Mouse (Mus musculus) forebrain, postnatal 0 days (tissue): ENCODE results near the gene Supt20. TPM values are rescaled to one million over a fixed set of nuclear protein-coding genes. Genes with fewer than 3 reads are reported as not detected.
"Not testable (repeated sequence)": the region's sequence is repeated elsewhere in the genome, so short reads cannot be mapped to it uniquely, and the experiment has no call there.

Experiments
- ATAC-seq: fragments of 200-750 bp; cut with Nextera tagmentation; 2 replicates; pipeline ENCODE4 v1.8.0; 2017; ENCODE audit warnings: mild to moderate bottlenecking, moderate library complexity
- DNase-seq: peaks from one replicate; pipeline ENCODE4 v3.0.0-alpha.2; 2015
- H3K27ac ChIP-seq: fragments of 300-500 bp; sonication (generic); 2 replicates; pipeline ENCODE4 v1.5.1; 2014; ENCODE audit warnings: low read depth, mild to moderate bottlenecking, antibody characterized with exemption, low read length, moderate library complexity, mixed read lengths
- H3K27me3 ChIP-seq: fragments of 300-500 bp; sonication (generic); 2 replicates; pipeline ENCODE4 v1.6.1; 2014; ENCODE audit warnings: mild to moderate bottlenecking, low read length, mixed read lengths; ENCODE audit not compliant: insufficient read depth
- H3K36me3 ChIP-seq: fragments of 300-500 bp; sonication (generic); 2 replicates; pipeline ENCODE4 v1.6.1; 2014; ENCODE audit warnings: mild to moderate bottlenecking, moderate library complexity; ENCODE audit not compliant: insufficient read depth
- H3K4me1 ChIP-seq: fragments of 300-500 bp; sonication (generic); 2 replicates; pipeline ENCODE4 v1.6.1; 2014; ENCODE audit warnings: antibody characterized with exemption; ENCODE audit not compliant: insufficient read depth
- H3K4me2 ChIP-seq: fragments of 300-500 bp; sonication (generic); 2 replicates; pipeline ENCODE4 v1.6.1; 2014; ENCODE audit warnings: low read depth, mild to moderate bottlenecking, moderate library complexity
- H3K4me3 ChIP-seq: fragments of 300-500 bp; sonication (generic); 2 replicates; pipeline ENCODE4 v1.5.1; 2014; ENCODE audit warnings: low read depth, low read length, mixed read lengths
- H3K9ac ChIP-seq: fragments of 300-500 bp; sonication (generic); 2 replicates; pipeline ENCODE4 v1.6.1; 2014; ENCODE audit warnings: mild to moderate bottlenecking
- H3K9me3 ChIP-seq: fragments of 300-500 bp; sonication (generic); 2 replicates; pipeline ENCODE4 v1.6.1; 2016; ENCODE audit warnings: low read length
- CTCF ChIP-seq: sonication (generic); IDR thresholded peaks from 2 replicates; pipeline ENCODE4 v1.5.1; 2016; ENCODE audit warnings: antibody characterized with exemption, control low read depth, low read depth
- WGBS: fragments of 180-500 bp; shearing (Covaris S2); extraction: QIAGEN DNeasy Blood & Tissue Kit; methylation state at CpG from one replicate; pipeline ENCODE4 v1.1.7; 2014; 5-methylcytosine and 5-hydroxymethylcytosine counted together
- polyA plus RNA-seq: library from polyadenylated mRNA; unstranded; fragments of >200 nt; fragmentation: Nextera tagmentation; extraction: Ambion mirVana; gene quantifications from 2 replicates; pipeline ENCODE4 v1.2.1, GENCODE M21; 2015
- total RNA-seq: library from RNA; depleted of rRNA; stranded (reverse); fragments of >200 nt; gene quantifications from 2 replicates; pipeline ENCODE4 v1.2.3, GENCODE M21; 2014

Supt20 gene
- total and polyA plus RNA-seq, 2 experiments from 2014 or later: 50.7 to 53.1 TPM

GRCm38 (mm10) chr3:54676818-54677217 is 15.8 kb upstream of the Supt20 start:
- Histone ChIP-seq H3K9ac (no peak overlapping the region), H3K27ac (no peak overlapping the region), H3K4me1 (0 out of 2 replicates have a peak, but pooled peaks cover 3% of the 10 kb centered on the region), H3K36me3 (no peaks in the 10 kb centered on the region), H3K9me3 (no peaks in the 10 kb centered on the region), H3K4me2 (no peak overlapping the region), H3K27me3 (no peaks in the 10 kb centered on the region), H3K4me3 (no peak overlapping the region)
- WGBS: 66% methylated on average over 2 of the region's 2 CpGs
- ATAC-seq (peak; percentile 61), DNase-seq (peak; percentile 63)
- TF ChIP-seq CTCF: no peak

- WGBS: 75% methylated on average over 6 of the region's 6 CpGs
- no peak for DNase-seq
- Histone ChIP-seq H3K4me2 (no peak overlapping the region), H3K9ac (no peak overlapping the region), H3K36me3 (no peaks in the 10 kb centered on the region), H3K4me3 (no peak overlapping the region), H3K27ac (no peak overlapping the region), H3K27me3 (no peaks in the 10 kb centered on the region), H3K9me3 (no peaks in the 10 kb centered on the region), H3K4me1 (no peaks in the 10 kb centered on the region)
- no peak for TF ChIP-seq CTCF
- ATAC-seq: no peak
These were observed 11.1 kb upstream of the Supt20 start for GRCm38 (mm10) chr3:54681310-54682204.

- Histone ChIP-seq H3K9ac (no peak overlapping the region), H3K27ac (no peak overlapping the region), H3K4me1 (no peaks in the 10 kb centered on the region), H3K27me3 (no peaks in the 10 kb centered on the region), H3K36me3 (no peaks in the 10 kb centered on the region), H3K4me2 (no peak overlapping the region), H3K9me3 (no peaks in the 10 kb centered on the region), H3K4me3 (no peak overlapping the region)
- WGBS: 93% methylated on average over 3 of the region's 3 CpGs
- ATAC-seq (no peak), DNase-seq (no peak)
- TF ChIP-seq CTCF: no peak
These were observed 7.4 kb upstream of the Supt20 start for GRCm38 (mm10) chr3:54685202-54685601.

- no peak overlapping the region for H3K4me2 ChIP-seq
- no peak overlapping the region for H3K4me3 ChIP-seq
- no peaks in the 10 kb centered on the region for H3K27me3 ChIP-seq
- no peaks in the 10 kb centered on the region for H3K36me3 ChIP-seq
- WGBS: 52% methylated on average over 2 of the region's 2 CpGs
- no peak overlapping the region for H3K9ac ChIP-seq
- no peak for TF ChIP-seq CTCF
- ATAC-seq (no peak), DNase-seq (no peak)
- H3K9me3 ChIP-seq: no peaks in the 10 kb centered on the region
- no peaks in the 10 kb centered on the region for H3K4me1 ChIP-seq
- no peak overlapping the region for H3K27ac ChIP-seq
These were observed 5.4 kb upstream of the Supt20 start for GRCm38 (mm10) chr3:54687245-54687644.

- WGBS: 58% methylated on average over 2 of the region's 2 CpGs
- H3K9ac ChIP-seq: no peak overlapping the region
- no peak overlapping the region for H3K4me3 ChIP-seq
- no peak overlapping the region for H3K4me2 ChIP-seq
- no peak overlapping the region for H3K27ac ChIP-seq
- peak; percentile 11 for DNase-seq
- no peak for ATAC-seq
- H3K4me1 ChIP-seq: no peaks in the 10 kb centered on the region
- peak; percentile 58 for TF ChIP-seq CTCF
- H3K27me3 ChIP-seq: no peaks in the 10 kb centered on the region
- H3K36me3 ChIP-seq: no peaks in the 10 kb centered on the region
- H3K9me3 ChIP-seq: no peaks in the 10 kb centered on the region
These were observed 3.5 kb upstream of the Supt20 start for GRCm38 (mm10) chr3:54689091-54689490.

GRCm38 (mm10) chr3:54693056-54693415 is 429 bp downstream of the Supt20 start:
- WGBS: 1% methylated on average over 8 of the region's 8 CpGs
- no peak for TF ChIP-seq CTCF
- peak overlapping the region; percentile 65 for H3K9ac ChIP-seq

GRCm38 (mm10) chr3:54699759-54700301 is 7.2 kb downstream of the Supt20 start:
- Histone ChIP-seq H3K36me3 (peaks cover 45% of the 10 kb centered on the region), H3K9ac (no peak overlapping the region), H3K9me3 (no peaks in the 10 kb centered on the region), H3K27me3 (no peaks in the 10 kb centered on the region), H3K4me1 (no peaks in the 10 kb centered on the region), H3K4me2 (no peak overlapping the region), H3K27ac (no peak overlapping the region), H3K4me3 (no peak overlapping the region)
- WGBS: 95% methylated on average over 5 of the region's 5 CpGs
- DNase-seq: no peak
- no peak for ATAC-seq
- TF ChIP-seq CTCF: no peak

More at GRCm38 (mm10) chr3:54693056-54693415, 429 bp downstream of the Supt20 start:
- ATAC-seq (no peak), DNase-seq (no peak)
- peak overlapping the region; percentile 68 for H3K4me2 ChIP-seq
- peak overlapping the region; percentile 76 for H3K27ac ChIP-seq
- no peaks in the 10 kb centered on the region for H3K4me1 ChIP-seq
- H3K36me3 ChIP-seq: peaks cover 23% of the 10 kb centered on the region
- H3K4me3 ChIP-seq: peak overlapping the region; percentile 92
- no peaks in the 10 kb centered on the region for H3K27me3 ChIP-seq
- no peaks in the 10 kb centered on the region for H3K9me3 ChIP-seq

- 97% methylated on average over 8 of the region's 8 CpGs for WGBS
- H3K36me3 ChIP-seq: peaks cover 51% of the 10 kb centered on the region
These were observed 11.5 kb downstream of the Supt20 start for GRCm38 (mm10) chr3:54704106-54704505.

More at GRCm38 (mm10) chr3:54704106-54704505, 11.5 kb downstream of the Supt20 start:
- H3K4me3 ChIP-seq, H3K9me3 ChIP-seq, H3K4me1 ChIP-seq, H3K9ac ChIP-seq, H3K4me2 ChIP-seq, ATAC-seq, H3K27ac ChIP-seq, DNase-seq, H3K27me3 ChIP-seq: not testable (repeated sequence)
